Mouse (Mus musculus) liver, embryonic 11.5 days (tissue): ENCODE results near the gene Ror1. TPM values are rescaled to one million over a fixed set of nuclear protein-coding genes. Genes with fewer than 3 reads are reported as not detected.

Source experiments
- ATAC-seq: fragments of 200-750 bp; cut with Nextera tagmentation; replicated peaks from 2 replicates; pipeline ENCODE4 v1.8.0; 2017; ENCODE audit warnings: moderate number of reproducible peaks, mild to moderate bottlenecking, moderate TSS enrichment, moderate library complexity; ENCODE audit not compliant: low FRiP score
- DNase-seq: peaks from one replicate; pipeline ENCODE4 v3.0.0-alpha.2; 2017; ENCODE audit warnings: low spot score
- H3K27ac ChIP-seq: fragments of 300-500 bp; sonication (generic); 2 replicates; pipeline ENCODE4 v1.5.1; 2014; ENCODE audit warnings: mild to moderate bottlenecking, low read depth, low read length, control low read depth
- H3K27me3 ChIP-seq: fragments of 300-500 bp; sonication (generic); replicated peaks from 2 replicates; pipeline ENCODE4 v1.6.1; 2014; ENCODE audit warnings: low read length, mixed read lengths; ENCODE audit not compliant: control insufficient read depth, insufficient read depth
- H3K36me3 ChIP-seq: fragments of 300-500 bp; sonication (generic); 2 replicates; pipeline ENCODE4 v1.6.1; 2014; ENCODE audit warnings: mild to moderate bottlenecking, low read length, moderate library complexity, mixed read lengths; ENCODE audit not compliant: control insufficient read depth, insufficient read depth
- H3K4me1 ChIP-seq: fragments of 300-500 bp; sonication (generic); replicated peaks from 2 replicates; pipeline ENCODE4 v1.6.1; 2014; ENCODE audit warnings: low read length, mixed read lengths; ENCODE audit not compliant: control insufficient read depth, insufficient read depth
- H3K4me2 ChIP-seq: fragments of 300-500 bp; sonication (generic); 2 replicates; pipeline ENCODE4 v1.6.1; 2014; ENCODE audit warnings: mild to moderate bottlenecking, control low read depth, moderate library complexity
- H3K4me3 ChIP-seq: fragments of 300-500 bp; sonication (generic); 2 replicates; pipeline ENCODE4 v1.5.1; 2014; ENCODE audit warnings: low read depth, low read length, control low read depth
- H3K9ac ChIP-seq: fragments of 300-500 bp; sonication (generic); 2 replicates; pipeline ENCODE4 v1.6.1; 2014; ENCODE audit warnings: low read depth, low read length, control low read depth
- H3K9me3 ChIP-seq: fragments of 300-500 bp; sonication (generic); 2 replicates; pipeline ENCODE4 v1.6.1; 2016; ENCODE audit warnings: low read length, inconsistent platforms, mixed read lengths; ENCODE audit not compliant: control insufficient read depth
- WGBS: fragments of 180-500 bp; shearing (Covaris S2); extraction: QIAGEN DNeasy Blood & Tissue Kit; methylation state at CpG from one replicate; pipeline ENCODE4 v1.1.7; 2014; 5-methylcytosine and 5-hydroxymethylcytosine counted together
- polyA plus RNA-seq: library from polyadenylated mRNA; unstranded; fragments of >200 nt; fragmentation: Nextera tagmentation; extraction: Ambion mirVana; gene quantifications from 2 replicates; pipeline ENCODE4 v1.2.1, GENCODE M21; 2014

The Ror1 gene
- polyA plus RNA-seq, 1 experiment from 2014 or later = 4.1 TPM

DNA sequence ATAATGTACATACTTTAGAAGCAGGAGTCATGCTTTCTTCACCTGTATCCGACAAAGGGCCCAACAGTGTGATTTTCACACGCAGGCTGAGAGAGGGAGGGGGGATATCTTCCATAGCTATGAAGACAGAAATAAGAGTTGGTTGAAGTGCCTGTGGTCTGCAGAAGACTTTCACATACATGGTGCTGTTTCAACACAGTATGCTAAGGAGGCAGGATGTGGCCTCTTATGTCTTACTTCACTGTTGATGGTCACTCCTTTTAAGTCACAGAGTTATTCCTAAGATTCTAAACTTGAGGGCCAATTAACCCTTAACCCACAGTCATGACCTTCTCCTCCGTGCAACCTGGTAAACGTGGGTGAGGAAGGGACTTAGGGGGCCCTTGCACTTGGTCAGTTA lies 286.2 kb downstream of the Ror1 start:
- ATAC-seq = no peak
- H3K9ac ChIP-seq = no peak overlapping the region
- H3K4me1 ChIP-seq = 0 out of 2 replicates have a peak, but pooled peaks cover 2% of the 10 kb centered on the region

GRCm38 (mm10) chr4:100386272-100386988 lies 290.8 kb downstream of the Ror1 start:
- Histone ChIP-seq H3K27me3 (no peaks in the 10 kb centered on the region), H3K36me3 (no peaks in the 10 kb centered on the region), H3K4me2 (no peak overlapping the region), H3K4me1 (no peaks in the 10 kb centered on the region), H3K9me3 (no peaks in the 10 kb centered on the region), H3K9ac (no peak overlapping the region), H3K4me3 (no peak overlapping the region), H3K27ac (no peak overlapping the region)
- WGBS = 76% methylated on average over 5 of the region's 5 CpGs
- ATAC-seq = no peak
- no peak for DNase-seq

More for the DNA sequence above, 286.2 kb downstream of the Ror1 start:
- Histone ChIP-seq H3K4me2 (no peak overlapping the region), H3K36me3 (no peaks in the 10 kb centered on the region), H3K9me3 (no peaks in the 10 kb centered on the region), H3K27me3 (no peaks in the 10 kb centered on the region), H3K4me3 (no peak overlapping the region), H3K27ac (no peak overlapping the region)
- WGBS = 75% methylated on average over 4 of the region's 4 CpGs
- DNase-seq = no peak

DNA sequence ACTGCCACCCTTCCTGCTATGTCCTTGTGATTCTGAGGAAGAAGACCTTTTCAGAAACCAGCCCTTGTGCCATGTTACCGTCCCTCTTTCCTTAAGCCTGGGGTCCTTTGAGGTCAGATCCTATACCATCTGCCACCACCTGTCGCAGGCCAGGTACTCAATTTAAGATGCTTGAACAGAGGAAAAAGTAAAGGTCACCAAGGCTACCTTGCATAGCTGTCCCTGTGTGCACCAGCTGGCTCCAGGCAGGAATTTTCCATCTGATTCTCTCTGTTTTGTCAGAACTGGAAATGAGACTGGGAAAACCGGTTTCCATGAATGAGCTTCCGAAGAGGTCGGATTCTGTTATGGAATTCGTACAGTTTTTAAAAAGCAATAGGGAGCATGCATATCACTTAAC lies 294.8 kb downstream of the Ror1 start:
- no peak overlapping the region for H3K27ac ChIP-seq
- WGBS = 84% methylated on average over 6 of the region's 6 CpGs
- H3K4me2 ChIP-seq = no peak overlapping the region
- H3K4me1 ChIP-seq = no peaks in the 10 kb centered on the region
- no peak overlapping the region for H3K9ac ChIP-seq
- no peak for ATAC-seq
- H3K9me3 ChIP-seq = no peaks in the 10 kb centered on the region
- H3K36me3 ChIP-seq = no peaks in the 10 kb centered on the region
- no peak overlapping the region for H3K4me3 ChIP-seq
- H3K27me3 ChIP-seq = no peaks in the 10 kb centered on the region
- no peak for DNase-seq

DNA sequence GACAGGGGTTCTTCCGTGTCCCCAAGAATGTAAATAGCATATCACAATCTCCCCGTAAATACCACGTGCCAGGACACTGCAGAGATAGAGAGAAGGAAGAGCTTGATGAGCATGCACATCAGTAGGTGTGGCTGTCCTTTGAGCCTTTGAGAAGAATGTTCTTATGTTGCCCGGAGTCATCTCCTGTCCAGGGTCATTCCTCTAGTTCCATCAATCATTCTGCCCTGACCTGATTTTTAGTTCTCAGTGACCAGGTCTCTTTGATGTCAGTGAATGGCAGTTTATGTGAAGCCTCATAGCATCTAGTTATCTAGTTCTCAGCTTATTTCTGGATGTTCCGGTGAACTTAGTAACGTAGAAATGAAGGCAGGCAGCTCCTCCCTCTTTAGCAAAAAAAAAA lies 295.4 kb downstream of the Ror1 start:
- ATAC-seq (no peak), DNase-seq (no peak)
- H3K4me1 ChIP-seq = no peaks in the 10 kb centered on the region
- no peak overlapping the region for H3K27ac ChIP-seq
- H3K36me3 ChIP-seq = no peaks in the 10 kb centered on the region
- no peaks in the 10 kb centered on the region for H3K9me3 ChIP-seq
- H3K4me3 ChIP-seq = no peak overlapping the region
- no peaks in the 10 kb centered on the region for H3K27me3 ChIP-seq
- H3K9ac ChIP-seq = no peak overlapping the region
- H3K4me2 ChIP-seq = no peak overlapping the region
- WGBS = 72% methylated on average over 6 of the region's 6 CpGs

- WGBS = 80% methylated on average over 12 of the region's 12 CpGs
- Histone ChIP-seq H3K9me3 (no peaks in the 10 kb centered on the region), H3K27me3 (no peaks in the 10 kb centered on the region), H3K27ac (no peak overlapping the region), H3K4me1 (no peaks in the 10 kb centered on the region), H3K4me3 (no peak overlapping the region), H3K36me3 (no peaks in the 10 kb centered on the region), H3K4me2 (no peak overlapping the region), H3K9ac (no peak overlapping the region)
- ATAC-seq (no peak), DNase-seq (no peak)
Observed at GRCm38 (mm10) chr4:100393374-100394061, 297.9 kb downstream of the Ror1 start.

DNA sequence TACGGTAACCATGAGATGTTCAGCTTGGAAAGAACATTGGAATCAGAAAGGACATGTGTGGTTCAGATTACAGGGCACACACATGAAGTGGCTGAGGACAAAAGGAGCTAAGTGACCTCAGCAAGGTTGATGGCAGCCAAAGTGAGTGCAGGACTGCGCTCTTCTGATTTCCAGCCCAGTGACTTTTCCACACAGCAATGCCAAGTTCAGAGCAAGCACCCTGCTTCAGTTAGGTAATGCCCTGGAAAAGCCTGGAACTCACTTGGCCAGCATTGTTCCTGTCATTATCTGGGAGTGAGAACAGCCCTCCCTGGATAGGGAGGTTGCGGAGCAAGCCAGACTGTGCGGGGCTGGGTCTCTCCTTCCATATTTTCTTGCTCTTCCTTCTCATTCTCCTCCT lies 299.8 kb downstream of the Ror1 start:
- Histone ChIP-seq H3K9ac (no peak overlapping the region), H3K4me2 (no peak overlapping the region), H3K27me3 (no peaks in the 10 kb centered on the region), H3K36me3 (no peaks in the 10 kb centered on the region), H3K9me3 (no peaks in the 10 kb centered on the region), H3K4me3 (no peak overlapping the region), H3K27ac (no peak overlapping the region), H3K4me1 (no peaks in the 10 kb centered on the region)
- WGBS = 92% methylated on average over 4 of the region's 4 CpGs
- DNase-seq (no peak), ATAC-seq (no peak)

DNA sequence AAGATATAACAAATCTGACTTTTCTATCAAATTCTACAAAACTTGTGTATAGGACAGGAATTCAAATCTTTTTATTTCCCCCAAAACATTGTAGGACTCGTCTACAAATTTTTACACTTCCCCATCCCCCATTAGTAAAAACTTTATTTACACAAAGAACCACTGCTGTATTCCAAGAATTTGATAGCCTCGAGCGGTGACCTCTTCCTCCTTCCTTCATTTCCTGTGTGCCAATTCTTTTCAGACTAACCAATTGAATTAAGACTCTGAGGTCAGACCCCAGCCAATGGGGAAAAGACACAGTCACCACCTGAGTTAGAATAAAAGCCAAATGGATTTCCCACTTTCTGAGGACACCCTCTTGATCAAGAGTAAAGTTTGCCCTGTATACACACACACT lies 302.5 kb downstream of the Ror1 start:
- Histone ChIP-seq H3K4me2 (no peak overlapping the region), H3K36me3 (no peaks in the 10 kb centered on the region), H3K9ac (no peak overlapping the region), H3K27me3 (no peaks in the 10 kb centered on the region), H3K9me3 (no peaks in the 10 kb centered on the region), H3K27ac (no peak overlapping the region), H3K4me3 (no peak overlapping the region), H3K4me1 (no peaks in the 10 kb centered on the region)
- ATAC-seq (no peak), DNase-seq (no peak)
- 54% methylated on average over 3 of the region's 3 CpGs for WGBS

GRCm38 (mm10) chr4:100401078-100401477 lies 305.5 kb downstream of the Ror1 start:
- WGBS = 51% methylated on average over 3 of the region's 3 CpGs
- Histone ChIP-seq H3K4me3 (no peak overlapping the region), H3K4me1 (no peaks in the 10 kb centered on the region), H3K27ac (no peak overlapping the region), H3K9ac (no peak overlapping the region), H3K27me3 (no peaks in the 10 kb centered on the region), H3K4me2 (no peak overlapping the region), H3K9me3 (no peaks in the 10 kb centered on the region), H3K36me3 (no peaks in the 10 kb centered on the region)
- DNase-seq (no peak), ATAC-seq (no peak)
